Mouse (Mus musculus) MEL (cell line): ENCODE data around the gene Tpm4. TPM values are rescaled to one million over a fixed set of nuclear protein-coding genes. Genes with fewer than 3 reads are reported as not detected.
"Not testable (repeated sequence)": the region's sequence is repeated elsewhere in the genome, so short reads cannot be mapped to it uniquely, and the experiment has no call there.

ENCODE experiments used
- DNase-seq: peaks from one replicate; pipeline ENCODE4 v3.0.0; 2011; ENCODE audit warnings: low read depth, low spot score
- H3K27ac ChIP-seq: 2 replicates; pipeline ENCODE4 v1.5.1; 2012; ENCODE audit warnings: low read depth, mild to moderate bottlenecking, control low read depth, low read length, moderate library complexity; ENCODE audit not compliant: control insufficient read depth
- H3K27me3 ChIP-seq, 2 experiments: fragments of 150-350 bp in 1 of 2; sonication (generic) in 1 of 2; 2 replicates each; pipeline ENCODE4 v1.6.1; 2012; ENCODE audit warnings: low read length in 2 of 2, mild to moderate bottlenecking in 2 of 2, improper control_type of control experiment in 1 of 2, moderate library complexity in 1 of 2; ENCODE audit not compliant: insufficient read depth in 2 of 2, control insufficient read depth in 1 of 2
- H3K36me3 ChIP-seq, 2 experiments: 2 replicates each; pipeline ENCODE4 v1.6.1; 2012 to 2014; ENCODE audit warnings: low read length in 2 of 2, improper control_type of control experiment in 1 of 2, inconsistent platforms in 1 of 2, mild to moderate bottlenecking in 1 of 2; ENCODE audit not compliant: insufficient read depth in 2 of 2, control insufficient read depth in 1 of 2
- H3K4me1 ChIP-seq, 2 experiments: fragments of 150-350 bp in 1 of 2; sonication (generic) in 1 of 2; 2 replicates each; pipeline ENCODE4 v1.6.1; 2012; ENCODE audit warnings: low read length in 2 of 2, improper control_type of control experiment in 1 of 2, mild to moderate bottlenecking in 1 of 2; ENCODE audit not compliant: insufficient read depth in 2 of 2, control insufficient read depth in 1 of 2
- H3K4me3 ChIP-seq, 2 experiments: fragments of 150-350 bp in 1 of 2; sonication (generic) in 1 of 2; 2 replicates each; pipeline ENCODE4 v1.5.1; 2012; ENCODE audit warnings: low read depth in 2 of 2, low read length in 2 of 2, mild to moderate bottlenecking in 2 of 2, moderate library complexity in 2 of 2, control low read depth in 1 of 2, improper control_type of control experiment in 1 of 2; ENCODE audit not compliant: control insufficient read depth in 1 of 2, insufficient read depth in 1 of 2
- H3K79me2 ChIP-seq: 2 replicates; pipeline ENCODE4 v1.6.1; 2012; ENCODE audit warnings: mild to moderate bottlenecking, low read length, moderate library complexity; ENCODE audit not compliant: control insufficient read depth, poor library complexity, insufficient read depth
- H3K9ac ChIP-seq: 2 replicates; pipeline ENCODE4 v1.6.1; 2012; ENCODE audit warnings: low read depth, mild to moderate bottlenecking, control low read depth, low read length, moderate library complexity; ENCODE audit not compliant: control insufficient read depth, poor library complexity, severe bottlenecking
- H3K9me3 ChIP-seq: fragments of 150-350 bp; sonication (generic); replicated peaks from 2 replicates; pipeline ENCODE4 v1.6.1; 2012; ENCODE audit warnings: mild to moderate bottlenecking, low read length, improper control_type of control experiment, moderate library complexity; ENCODE audit not compliant: insufficient read depth
- CTCF ChIP-seq, 3 experiments: IDR thresholded peaks in 2 of 3; conservative IDR thresholded peaks in 1 of 3; 2 replicates each; pipeline ENCODE4 v1.5.1; 2011 to 2012; ENCODE audit warnings: low read length in 3 of 3, low read depth in 2 of 3, mild to moderate bottlenecking in 2 of 3, improper control_type of control experiment in 1 of 3, inconsistent platforms in 1 of 3, mixed read lengths in 1 of 3, moderate library complexity in 1 of 3; ENCODE audit not compliant: control insufficient read depth in 1 of 3, insufficient read depth in 1 of 3, poor library complexity in 1 of 3, severe bottlenecking in 1 of 3
- EP300 ChIP-seq, 2 experiments: IDR thresholded peaks; 2 replicates each; pipeline ENCODE4 v1.6.1; 2011; ENCODE audit warnings: improper control_type of control experiment in 2 of 2, low read length in 2 of 2, low read depth in 1 of 2, mild to moderate bottlenecking in 1 of 2
- ETS1 ChIP-seq: IDR thresholded peaks from 2 replicates; pipeline ENCODE4 v1.6.1; 2012; ENCODE audit warnings: low read depth, mild to moderate bottlenecking, inconsistent platforms, low read length, improper control_type of control experiment, moderate library complexity
- MAX ChIP-seq: IDR thresholded peaks from 2 replicates; pipeline ENCODE4 v1.6.1; 2011; ENCODE audit warnings: low read length, improper control_type of control experiment
- MEF2A ChIP-seq: IDR thresholded peaks from 2 replicates; pipeline ENCODE4 v1.6.1; 2014; ENCODE audit warnings: low read depth, mild to moderate bottlenecking, inconsistent platforms, low read length, improper control_type of control experiment; ENCODE audit not compliant: poor library complexity, insufficient replicate concordance, severe bottlenecking; ENCODE audit errors: extremely low read depth
- NELFE ChIP-seq: IDR thresholded peaks from 2 replicates; pipeline ENCODE4 v1.6.1; 2011; ENCODE audit warnings: low read depth, low read length, improper control_type of control experiment
- POLR2AphosphoS2 ChIP-seq: IDR thresholded peaks from 2 replicates; pipeline ENCODE4 v1.6.1; 2011; ENCODE audit warnings: low read length, improper control_type of control experiment
- RAD21 ChIP-seq: IDR thresholded peaks from 2 replicates; pipeline ENCODE4 v1.6.1; 2011; ENCODE audit warnings: mild to moderate bottlenecking, low read depth, low read length, improper control_type of control experiment
- RCOR1 ChIP-seq: IDR thresholded peaks from 2 replicates; pipeline ENCODE4 v1.6.1; 2012; ENCODE audit warnings: low read depth, mild to moderate bottlenecking, inconsistent platforms, low read length, improper control_type of control experiment
- SIN3A ChIP-seq: IDR thresholded peaks from 2 replicates; pipeline ENCODE4 v1.6.1; 2012; ENCODE audit warnings: low read length, improper control_type of control experiment, inconsistent platforms
- SMC3 ChIP-seq: IDR thresholded peaks from 2 replicates; pipeline ENCODE4 v1.6.1; 2011; ENCODE audit warnings: low read depth, low read length, improper control_type of control experiment
- TAL1 ChIP-seq: IDR thresholded peaks from 2 replicates; pipeline ENCODE4 v1.6.1; 2012; ENCODE audit warnings: mild to moderate bottlenecking, inconsistent platforms, low read length, moderate library complexity, mixed read lengths
- TBP ChIP-seq: IDR thresholded peaks from 2 replicates; pipeline ENCODE4 v1.8.0; 2011; ENCODE audit warnings: low read depth, low read length, improper control_type of control experiment
- TCF12 ChIP-seq: IDR thresholded peaks from 2 replicates; pipeline ENCODE4 v1.6.1; 2014; ENCODE audit warnings: low read depth, mild to moderate bottlenecking, inconsistent platforms, low read length, improper control_type of control experiment, moderate library complexity
- UBTF ChIP-seq: IDR thresholded peaks from 2 replicates; pipeline ENCODE4 v1.6.1; 2012; ENCODE audit warnings: low read depth, mild to moderate bottlenecking, inconsistent platforms, low read length, improper control_type of control experiment, moderate library complexity, borderline replicate concordance; ENCODE audit not compliant: insufficient read depth
- ZC3H11A ChIP-seq: IDR thresholded peaks from 2 replicates; pipeline ENCODE4 v1.6.1; 2012; ENCODE audit warnings: low read depth, mild to moderate bottlenecking, inconsistent platforms, low read length, improper control_type of control experiment
- polyA plus RNA-seq, 2 experiments: library from polyadenylated mRNA; stranded (reverse) in 1 of 2; unstranded in 1 of 2; fragments of >175 nt in 1 of 2; fragments of >200 nt in 1 of 2; gene quantifications; 2 replicates each; pipeline versions ENCODE4 v1.2.1 to v1.2.4; 2012; ENCODE audit warnings: low replicate concordance in 2 of 2, low read depth in 1 of 2; ENCODE audit not compliant: insufficient read length in 2 of 2, insufficient read depth in 1 of 2, missing spikeins in 1 of 2
- total RNA-seq: library from RNA; depleted of rRNA; stranded (reverse); fragments of 300-350 nt; gene quantifications from 2 replicates; pipeline ENCODE4 v1.2.3, GENCODE M21; 2012; rRNA removed

The Tpm4 gene
- total RNA-seq = 0.12 TPM in 1 of 2 replicates, not detected in the other
- polyA plus RNA-seq = under 1 TPM in 1 of 2 experiments, not detected in 1; 0.36 TPM

- no peak within 1 kb of the TSS for H3K27ac ChIP-seq
- DNase-seq = no peak
- no peak within 1 kb of the TSS for H3K9ac ChIP-seq
- no peaks in the 10 kb centered on the region for H3K36me3 ChIP-seq
- no peaks in the 10 kb centered on the region for H3K79me2 ChIP-seq
- H3K9me3 ChIP-seq = no peaks in the 10 kb centered on the region
- H3K27me3 ChIP-seq = no peaks in the 10 kb centered on the region; a peak in 1 of 4 replicates
- TF ChIP-seq MAX (no peak), EP300 (IDR thresholded peaks at IDR 0.05; ENCODE audit: low read depth in 1 of 2, low read length in 2 of 2) (no peak), POLR2AphosphoS2 (no peak), NELFE (no peak), UBTF (no peak), SIN3A (no peak), RCOR1 (no peak), SMC3 (no peak), ETS1 (no peak), TBP (no peak), TAL1 (no peak), TCF12 (no peak), MEF2A (no peak)
- H3K4me1 ChIP-seq = no peaks in the 10 kb centered on the region
- no peak within 1 kb of the TSS for H3K4me3 ChIP-seq
Measured at GRCm38 (mm10) chr8:72134756-72135445, at the start of gene Tpm4. Tpm4 (plus strand) TSS chr8:72134975.

DNA sequence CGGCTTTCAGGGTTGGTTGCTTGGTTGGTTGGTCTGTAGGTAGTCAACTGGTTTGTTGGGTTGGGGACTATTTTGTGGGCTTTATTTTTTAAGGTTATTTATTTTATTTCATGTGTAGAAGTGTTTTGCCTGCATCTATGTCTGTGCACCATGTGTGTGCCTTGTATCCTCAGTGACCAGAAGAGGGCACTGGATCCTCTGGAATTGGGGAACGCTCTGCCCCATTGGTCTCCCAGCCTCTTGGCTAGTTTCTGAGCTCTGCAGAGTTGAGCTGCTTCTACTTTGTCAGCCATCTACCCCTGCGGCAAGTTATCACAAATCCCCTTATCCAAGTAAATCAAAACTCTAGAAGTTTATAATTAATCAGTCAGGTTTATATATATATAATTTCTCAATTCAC, 47.2 kb upstream of the Tpm4 start:
- not testable (repeated sequence) for H3K36me3 ChIP-seq, H3K9me3 ChIP-seq, H3K27me3 ChIP-seq, DNase-seq, H3K27ac ChIP-seq, H3K4me1 ChIP-seq, H3K4me3 ChIP-seq, H3K9ac ChIP-seq, H3K79me2 ChIP-seq
- TF ChIP-seq SMC3 = peak; percentile 26; the same call in 1 of the 2 replicates
- TF ChIP-seq RAD21 = peak; percentile 34
- peak in 2 of 3 experiments; percentile 18 to 27; a peak in 3 of 6 replicates for TF ChIP-seq CTCF (IDR thresholded peaks at IDR 0.05 in 2 of 3, conservative IDR thresholded peaks at IDR 0.05 in 1 of 3; ENCODE audit: control insufficient read depth in 1 of 3, insufficient read depth in 1 of 3, low read depth in 2 of 3, low read length in 3 of 3, poor library complexity in 1 of 3, severe bottlenecking in 1 of 3)
- TF ChIP-seq ZC3H11A = peak; percentile 14; the same call in 1 of the 2 replicates

DNA sequence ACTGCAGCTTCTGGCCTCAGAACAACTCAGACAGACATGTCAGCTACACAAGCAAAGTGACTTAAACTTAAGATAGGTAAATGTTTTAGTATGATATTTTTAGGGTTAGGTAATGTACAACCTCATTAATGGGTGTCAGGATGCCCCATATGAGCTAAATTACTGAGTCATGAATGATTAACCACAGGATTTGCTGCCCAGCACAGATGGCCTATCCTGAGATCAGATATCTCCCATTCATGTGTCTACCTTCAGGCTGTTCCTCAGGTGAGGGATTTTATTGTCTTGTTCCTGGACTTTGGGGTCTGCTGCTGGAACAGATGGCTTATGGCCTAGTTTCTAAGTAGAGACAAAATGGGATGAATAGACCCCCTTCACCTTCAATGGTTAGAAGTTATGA, 38.1 kb upstream of the Tpm4 start:
- H3K9me3 ChIP-seq, H3K79me2 ChIP-seq, DNase-seq, H3K27ac ChIP-seq, H3K9ac ChIP-seq, H3K36me3 ChIP-seq, H3K27me3 ChIP-seq, H3K4me1 ChIP-seq, H3K4me3 ChIP-seq: not testable (repeated sequence)

DNA sequence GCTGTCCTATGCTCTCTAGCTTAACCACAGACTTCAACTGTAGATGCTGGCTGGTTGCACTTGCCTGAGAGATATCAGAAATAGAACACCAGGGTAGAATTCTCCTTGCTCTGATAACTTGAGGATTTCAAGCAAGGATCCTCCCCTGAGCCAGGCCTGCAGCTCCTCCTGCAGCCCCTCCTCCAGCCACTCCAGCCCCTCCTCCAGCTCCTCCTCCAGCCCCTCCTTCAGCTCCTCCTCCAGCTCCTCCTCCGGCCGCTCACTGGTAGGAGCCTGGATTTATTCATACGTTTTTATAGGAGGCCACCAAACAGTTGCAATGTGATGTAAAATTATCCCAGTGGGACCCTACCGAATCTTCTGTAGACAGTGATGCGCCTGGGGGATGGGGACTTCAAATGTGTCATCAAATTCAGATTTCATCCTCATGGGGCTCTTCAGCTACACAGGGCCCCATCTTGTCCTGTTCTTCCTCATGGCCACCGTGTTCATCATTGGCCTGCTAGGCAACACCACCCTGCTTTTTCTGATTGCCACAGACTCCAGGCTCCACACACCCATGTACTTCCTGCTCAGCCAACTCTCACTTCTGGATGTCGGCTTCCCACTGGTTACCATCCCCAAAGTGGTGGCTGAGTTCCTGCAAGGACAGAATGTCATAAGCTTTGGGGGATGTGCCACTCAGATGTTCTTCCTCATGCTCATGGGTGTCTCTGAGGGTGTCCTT, 35.2 kb upstream of the Tpm4 start:
- H3K9ac ChIP-seq, H3K36me3 ChIP-seq, H3K9me3 ChIP-seq, H3K4me3 ChIP-seq, H3K4me1 ChIP-seq, H3K27me3 ChIP-seq, H3K79me2 ChIP-seq, H3K27ac ChIP-seq: not testable (repeated sequence)
- DNase-seq = peak; percentile 73
